Mouse (Mus musculus): ENCODE results near the gene Nrxn2. TPM values are rescaled to one million over a fixed set of nuclear protein-coding genes. Genes with fewer than 3 reads are reported as not detected.

Nrxn2 gene
- polyA plus RNA-seq, 1 experiment from 2014 or later, result 2.5 TPM

GRCm38 (mm10) chr19:6540191-6540590 lies 121.7 kb downstream of the Nrxn2 start:
- no peak overlapping the region for H3K9ac ChIP-seq (replicated peaks; ENCODE audit: low read depth, low read length)
- no peaks in the 10 kb centered on the region for H3K27me3 ChIP-seq (ENCODE audit: control insufficient read depth, insufficient read depth, low read length)
- no peak overlapping the region for H3K4me2 ChIP-seq (replicated peaks; ENCODE audit: low read depth, low read length)
- H3K9me3 ChIP-seq (ENCODE audit: control insufficient read depth, low read depth, low read length), result no peaks in the 10 kb centered on the region
- no peaks in the 10 kb centered on the region for H3K4me1 ChIP-seq (ENCODE audit: control insufficient read depth, insufficient read depth, low read length)
- no peaks in the 10 kb centered on the region for H3K36me3 ChIP-seq (ENCODE audit: control insufficient read depth, insufficient read depth, low read length)
- 64% methylated on average over 6 of the region's 6 CpGs for WGBS
- no peak for ATAC-seq (ENCODE audit: insufficient number of reproducible peaks, insufficient read depth, low FRiP score, low read depth)
- H3K4me3 ChIP-seq (ENCODE audit: low read depth, low read length), result no peak overlapping the region
- H3K27ac ChIP-seq (ENCODE audit: low read length), result no peak overlapping the region

- no peak overlapping the region for H3K4me2 ChIP-seq (replicated peaks; ENCODE audit: low read depth, low read length)
- no peak for ATAC-seq (ENCODE audit: insufficient number of reproducible peaks, insufficient read depth, low FRiP score, low read depth)
- no peaks in the 10 kb centered on the region for H3K36me3 ChIP-seq (ENCODE audit: control insufficient read depth, insufficient read depth, low read length)
- no peak overlapping the region for H3K27ac ChIP-seq (ENCODE audit: low read length)
- H3K9me3 ChIP-seq (ENCODE audit: control insufficient read depth, low read depth, low read length), result no peaks in the 10 kb centered on the region
- no peak overlapping the region for H3K9ac ChIP-seq (replicated peaks; ENCODE audit: low read depth, low read length)
- H3K4me3 ChIP-seq (ENCODE audit: low read depth, low read length), result no peak overlapping the region
- WGBS, result 82% methylated on average over 7 of the region's 7 CpGs
- H3K27me3 ChIP-seq (ENCODE audit: control insufficient read depth, insufficient read depth, low read length), result no peaks in the 10 kb centered on the region
- H3K4me1 ChIP-seq (ENCODE audit: control insufficient read depth, insufficient read depth, low read length), result no peaks in the 10 kb centered on the region
Observed at GRCm38 (mm10) chr19:6541521-6541920, 123.0 kb downstream of the Nrxn2 start.

GRCm38 (mm10) chr19:6542367-6543034 lies 124.0 kb downstream of the Nrxn2 start, which contains the start of gene Slc22a12:
Gene Slc22a12 (minus strand): TSS chr19:6543032.
- H3K27ac ChIP-seq (ENCODE audit: low read length), result no peak within 1 kb of the TSS
- H3K4me2 ChIP-seq (replicated peaks; ENCODE audit: low read depth, low read length), result no peak within 1 kb of the TSS
- ATAC-seq (ENCODE audit: insufficient number of reproducible peaks, insufficient read depth, low FRiP score, low read depth), result no peak
- H3K36me3 ChIP-seq (ENCODE audit: control insufficient read depth, insufficient read depth, low read length), result no peaks in the 10 kb centered on the region
- no peaks in the 10 kb centered on the region for H3K9me3 ChIP-seq (ENCODE audit: control insufficient read depth, low read depth, low read length)
- H3K27me3 ChIP-seq (ENCODE audit: control insufficient read depth, insufficient read depth, low read length), result no peaks in the 10 kb centered on the region
- no peak within 1 kb of the TSS for H3K4me3 ChIP-seq (ENCODE audit: low read depth, low read length)
- H3K4me1 ChIP-seq (ENCODE audit: control insufficient read depth, insufficient read depth, low read length), result no peaks in the 10 kb centered on the region
- H3K9ac ChIP-seq (replicated peaks; ENCODE audit: low read depth, low read length), result no peak within 1 kb of the TSS
- WGBS, result 90% methylated on average over 16 of the region's 16 CpGs

- no peak overlapping the region for H3K27ac ChIP-seq (ENCODE audit: low read length)
- H3K4me2 ChIP-seq (replicated peaks; ENCODE audit: low read depth, low read length), result no peak overlapping the region
- no peak for ATAC-seq (ENCODE audit: insufficient number of reproducible peaks, insufficient read depth, low FRiP score, low read depth)
- no peak overlapping the region for H3K4me3 ChIP-seq (ENCODE audit: low read depth, low read length)
- H3K36me3 ChIP-seq (ENCODE audit: control insufficient read depth, insufficient read depth, low read length), result no peaks in the 10 kb centered on the region
- H3K9ac ChIP-seq (replicated peaks; ENCODE audit: low read depth, low read length), result no peak overlapping the region
- WGBS, result 87% methylated on average over 6 of the region's 6 CpGs
- H3K4me1 ChIP-seq (ENCODE audit: control insufficient read depth, insufficient read depth, low read length), result no peaks in the 10 kb centered on the region
- H3K27me3 ChIP-seq (ENCODE audit: control insufficient read depth, insufficient read depth, low read length), result no peaks in the 10 kb centered on the region
- H3K9me3 ChIP-seq (ENCODE audit: control insufficient read depth, low read depth, low read length), result no peaks in the 10 kb centered on the region
Observed at GRCm38 (mm10) chr19:6543035-6543383, 124.5 kb downstream of the Nrxn2 start.

GRCm38 (mm10) chr19:6543518-6543917 lies 125.0 kb downstream of the Nrxn2 start:
- Histone ChIP-seq H3K27me3 (ENCODE audit: control insufficient read depth, insufficient read depth, low read length) (no peaks in the 10 kb centered on the region), H3K27ac (ENCODE audit: low read length) (no peak overlapping the region), H3K4me1 (ENCODE audit: control insufficient read depth, insufficient read depth, low read length) (no peaks in the 10 kb centered on the region), H3K9ac (replicated peaks; ENCODE audit: low read depth, low read length) (no peak overlapping the region), H3K4me2 (replicated peaks; ENCODE audit: low read depth, low read length) (no peak overlapping the region), H3K4me3 (ENCODE audit: low read depth, low read length) (no peak overlapping the region), H3K36me3 (ENCODE audit: control insufficient read depth, insufficient read depth, low read length) (no peaks in the 10 kb centered on the region), H3K9me3 (ENCODE audit: control insufficient read depth, low read depth, low read length) (no peaks in the 10 kb centered on the region)
- WGBS, result 65% methylated on average over 7 of the region's 7 CpGs
- ATAC-seq (ENCODE audit: insufficient number of reproducible peaks, insufficient read depth, low FRiP score, low read depth), result no peak

- no peak overlapping the region for H3K4me2 ChIP-seq (replicated peaks; ENCODE audit: low read depth, low read length)
- no peak overlapping the region for H3K9ac ChIP-seq (replicated peaks; ENCODE audit: low read depth, low read length)
- H3K4me1 ChIP-seq (ENCODE audit: control insufficient read depth, insufficient read depth, low read length), result no peaks in the 10 kb centered on the region
- no peak overlapping the region for H3K27ac ChIP-seq (ENCODE audit: low read length)
- WGBS, result 88% methylated on average over 13 of the region's 13 CpGs
- no peaks in the 10 kb centered on the region for H3K27me3 ChIP-seq (ENCODE audit: control insufficient read depth, insufficient read depth, low read length)
- no peak for ATAC-seq (ENCODE audit: insufficient number of reproducible peaks, insufficient read depth, low FRiP score, low read depth)
- H3K9me3 ChIP-seq (ENCODE audit: control insufficient read depth, low read depth, low read length), result no peaks in the 10 kb centered on the region
- H3K4me3 ChIP-seq (ENCODE audit: low read depth, low read length), result no peak overlapping the region
- no peaks in the 10 kb centered on the region for H3K36me3 ChIP-seq (ENCODE audit: control insufficient read depth, insufficient read depth, low read length)
Observed at GRCm38 (mm10) chr19:6544712-6545111, 126.2 kb downstream of the Nrxn2 start.

- no peak overlapping the region for H3K9ac ChIP-seq (replicated peaks; ENCODE audit: low read depth, low read length)
- WGBS, result 90% methylated on average over 5 of the region's 5 CpGs
Observed at GRCm38 (mm10) chr19:6545481-6545880, 127.0 kb downstream of the Nrxn2 start.

GRCm38 (mm10) chr19:6546096-6546495 lies 127.6 kb downstream of the Nrxn2 start:
- ATAC-seq (ENCODE audit: insufficient number of reproducible peaks, insufficient read depth, low FRiP score, low read depth), result no peak
- Histone ChIP-seq H3K27me3 (ENCODE audit: control insufficient read depth, insufficient read depth, low read length) (no peaks in the 10 kb centered on the region), H3K9me3 (ENCODE audit: control insufficient read depth, low read depth, low read length) (no peaks in the 10 kb centered on the region), H3K4me3 (ENCODE audit: low read depth, low read length) (no peak overlapping the region), H3K4me1 (ENCODE audit: control insufficient read depth, insufficient read depth, low read length) (no peaks in the 10 kb centered on the region), H3K9ac (replicated peaks; ENCODE audit: low read depth, low read length) (no peak overlapping the region), H3K36me3 (ENCODE audit: control insufficient read depth, insufficient read depth, low read length) (no peaks in the 10 kb centered on the region), H3K4me2 (replicated peaks; ENCODE audit: low read depth, low read length) (no peak overlapping the region), H3K27ac (ENCODE audit: low read length) (no peak overlapping the region)
- 57% methylated on average over 1 of the region's 1 CpGs for WGBS

More at GRCm38 (mm10) chr19:6545481-6545880, 127.0 kb downstream of the Nrxn2 start:
- H3K36me3 ChIP-seq (ENCODE audit: control insufficient read depth, insufficient read depth, low read length), result no peaks in the 10 kb centered on the region
- no peaks in the 10 kb centered on the region for H3K9me3 ChIP-seq (ENCODE audit: control insufficient read depth, low read depth, low read length)
- no peaks in the 10 kb centered on the region for H3K4me1 ChIP-seq (ENCODE audit: control insufficient read depth, insufficient read depth, low read length)
- ATAC-seq (ENCODE audit: insufficient number of reproducible peaks, insufficient read depth, low FRiP score, low read depth), result no peak
- no peak overlapping the region for H3K4me2 ChIP-seq (replicated peaks; ENCODE audit: low read depth, low read length)
- no peaks in the 10 kb centered on the region for H3K27me3 ChIP-seq (ENCODE audit: control insufficient read depth, insufficient read depth, low read length)
- H3K4me3 ChIP-seq (ENCODE audit: low read depth, low read length), result no peak overlapping the region
- no peak overlapping the region for H3K27ac ChIP-seq (ENCODE audit: low read length)

- H3K4me3 ChIP-seq (ENCODE audit: low read depth, low read length), result no peak overlapping the region
- WGBS, result 85% methylated on average over 5 of the region's 5 CpGs
- H3K4me2 ChIP-seq (replicated peaks; ENCODE audit: low read depth, low read length), result no peak overlapping the region
- H3K9me3 ChIP-seq (ENCODE audit: control insufficient read depth, low read depth, low read length), result no peaks in the 10 kb centered on the region
- no peak overlapping the region for H3K9ac ChIP-seq (replicated peaks; ENCODE audit: low read depth, low read length)
- H3K27me3 ChIP-seq (ENCODE audit: control insufficient read depth, insufficient read depth, low read length), result no peaks in the 10 kb centered on the region
- H3K4me1 ChIP-seq (ENCODE audit: control insufficient read depth, insufficient read depth, low read length), result no peaks in the 10 kb centered on the region
- no peak overlapping the region for H3K27ac ChIP-seq (ENCODE audit: low read length)
- H3K36me3 ChIP-seq (ENCODE audit: control insufficient read depth, insufficient read depth, low read length), result no peaks in the 10 kb centered on the region
- ATAC-seq (ENCODE audit: insufficient number of reproducible peaks, insufficient read depth, low FRiP score, low read depth), result no peak
Observed at GRCm38 (mm10) chr19:6547801-6548200, 129.3 kb downstream of the Nrxn2 start.

Data from stomach, embryonic 14.5 days (tissue).